Mouse (Mus musculus): ENCODE data around the gene Spdl1. TPM values are rescaled to one million over a fixed set of nuclear protein-coding genes. Genes with fewer than 3 reads are reported as not detected.
A peak's percentile ranks its signal among the peaks of the same experiment; 100 is the strongest.
"Not testable (repeated sequence)": the region's sequence is repeated elsewhere in the genome, so short reads cannot be mapped to it uniquely, and the experiment has no call there.

Spdl1 gene
- polyA plus RNA-seq, 1 experiment from 2014 or later = 17.8 TPM

DNA sequence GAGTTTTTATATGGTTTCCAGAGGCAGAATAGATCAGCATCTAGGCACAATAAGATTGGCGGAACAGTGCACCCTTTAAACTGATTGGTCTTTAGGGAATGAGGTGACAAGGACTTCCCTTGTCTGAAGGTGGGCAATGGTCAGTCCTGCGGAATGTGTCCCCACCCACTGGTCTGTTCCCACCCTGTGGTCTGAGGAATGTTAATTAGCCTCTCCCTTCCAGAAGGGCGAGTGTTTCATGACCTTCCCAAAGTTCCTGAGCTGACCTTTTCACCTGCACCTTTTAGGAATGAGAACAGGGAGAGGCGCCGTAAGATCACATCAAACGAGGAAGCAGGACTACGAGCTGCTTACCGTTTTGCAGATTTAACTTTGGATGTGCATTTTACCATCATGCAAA lies 35.4 kb downstream of the Spdl1 start:
- H3K9ac ChIP-seq; H3K9me3 ChIP-seq; ATAC-seq (ENCODE audit: insufficient read depth, low FRiP score, low read depth); H3K27ac ChIP-seq; H3K27me3 ChIP-seq (replicated peaks); H3K36me3 ChIP-seq; H3K4me2 ChIP-seq; H3K4me1 ChIP-seq; H3K4me3 ChIP-seq (replicated peaks): not testable (repeated sequence)
- WGBS = 42% methylated on average over 8 of the region's 8 CpGs

DNA sequence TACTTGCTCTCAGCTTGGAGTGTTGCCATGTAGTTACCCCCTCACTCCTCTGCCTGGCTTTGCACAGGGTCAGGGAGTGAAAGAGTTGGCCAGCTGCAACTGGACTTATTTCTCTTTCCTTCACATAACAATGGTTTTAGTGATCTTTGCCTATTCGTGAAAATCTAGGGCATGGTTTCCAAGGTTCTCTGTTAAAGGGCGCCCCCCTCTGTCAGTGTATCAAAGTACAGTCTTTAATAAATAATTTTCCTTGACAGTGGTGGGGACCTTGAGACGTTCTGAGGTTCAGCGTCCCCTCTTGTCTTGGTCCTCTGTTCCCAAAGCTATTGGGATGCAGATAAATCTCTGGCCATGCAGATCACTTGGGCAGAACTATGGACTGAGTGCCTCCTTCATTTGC lies 37.3 kb downstream of the Spdl1 start:
- H3K4me1 ChIP-seq = no peaks in the 10 kb centered on the region
- no peaks in the 10 kb centered on the region for H3K36me3 ChIP-seq
- H3K27me3 ChIP-seq (replicated peaks) = no peaks in the 10 kb centered on the region
- H3K9ac ChIP-seq = no peak overlapping the region
- ATAC-seq (ENCODE audit: insufficient read depth, low FRiP score, low read depth) = no peak
- no peak overlapping the region for H3K27ac ChIP-seq
- H3K9me3 ChIP-seq = no peaks in the 10 kb centered on the region
- WGBS = 27% methylated on average over 4 of the region's 4 CpGs
- no peak overlapping the region for H3K4me2 ChIP-seq
- H3K4me3 ChIP-seq (replicated peaks) = no peak overlapping the region

DNA sequence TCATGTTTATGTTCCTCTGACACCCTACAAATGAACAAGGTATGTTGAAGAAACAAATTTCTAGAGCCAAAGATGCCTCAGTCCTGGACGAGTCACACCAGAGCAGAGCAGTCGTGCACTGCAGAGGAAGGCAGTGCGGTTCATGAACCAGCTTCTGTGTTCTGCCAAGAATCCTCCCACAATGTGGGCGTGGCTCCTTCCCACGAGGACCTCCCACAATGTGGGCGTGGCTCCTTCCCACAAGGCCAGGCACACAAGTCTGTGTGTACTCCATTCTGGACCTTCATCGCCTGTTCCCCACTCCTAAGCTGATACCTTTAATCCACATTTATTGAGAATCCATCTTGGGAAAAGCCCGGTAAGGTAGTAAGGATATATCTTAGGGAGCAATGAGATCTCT lies 41.6 kb downstream of the Spdl1 start:
- ATAC-seq (ENCODE audit: insufficient read depth, low FRiP score, low read depth) = no peak
- Histone ChIP-seq H3K9ac (no peak overlapping the region), H3K27ac (no peak overlapping the region), H3K4me1 (no peaks in the 10 kb centered on the region), H3K36me3 (no peaks in the 10 kb centered on the region), H3K4me2 (no peak overlapping the region), H3K9me3 (no peaks in the 10 kb centered on the region), H3K27me3 (replicated peaks) (no peaks in the 10 kb centered on the region), H3K4me3 (replicated peaks) (no peak overlapping the region)
- WGBS = 53% methylated on average over 8 of the region's 8 CpGs

DNA sequence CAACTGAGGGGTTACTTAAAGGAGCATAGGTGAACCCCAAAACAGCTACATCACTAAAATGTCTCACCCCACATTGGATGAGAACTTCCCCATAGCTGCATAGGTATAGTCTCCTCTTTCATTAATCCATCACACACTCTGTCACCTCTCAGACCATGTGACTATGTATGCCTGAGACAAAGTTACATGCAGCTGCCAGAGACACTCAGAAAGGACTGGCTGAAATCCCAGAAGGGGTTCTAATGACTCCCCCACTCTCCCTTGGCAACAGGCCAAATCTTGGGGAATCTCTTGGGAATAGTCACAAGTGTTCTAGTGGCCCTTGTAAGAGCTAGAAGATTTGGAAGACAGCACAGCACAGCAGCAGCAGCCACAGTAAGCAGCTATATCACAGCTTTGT lies 48.6 kb downstream of the Spdl1 start:
- no peak overlapping the region for H3K4me3 ChIP-seq (replicated peaks)
- no peaks in the 10 kb centered on the region for H3K36me3 ChIP-seq
- no peaks in the 10 kb centered on the region for H3K27me3 ChIP-seq (replicated peaks)
- H3K9me3 ChIP-seq = no peaks in the 10 kb centered on the region
- H3K27ac ChIP-seq = no peak overlapping the region
- H3K9ac ChIP-seq = no peak overlapping the region
- ATAC-seq (ENCODE audit: insufficient read depth, low FRiP score, low read depth) = no peak
- no peaks in the 10 kb centered on the region for H3K4me1 ChIP-seq
- H3K4me2 ChIP-seq = no peak overlapping the region

DNA sequence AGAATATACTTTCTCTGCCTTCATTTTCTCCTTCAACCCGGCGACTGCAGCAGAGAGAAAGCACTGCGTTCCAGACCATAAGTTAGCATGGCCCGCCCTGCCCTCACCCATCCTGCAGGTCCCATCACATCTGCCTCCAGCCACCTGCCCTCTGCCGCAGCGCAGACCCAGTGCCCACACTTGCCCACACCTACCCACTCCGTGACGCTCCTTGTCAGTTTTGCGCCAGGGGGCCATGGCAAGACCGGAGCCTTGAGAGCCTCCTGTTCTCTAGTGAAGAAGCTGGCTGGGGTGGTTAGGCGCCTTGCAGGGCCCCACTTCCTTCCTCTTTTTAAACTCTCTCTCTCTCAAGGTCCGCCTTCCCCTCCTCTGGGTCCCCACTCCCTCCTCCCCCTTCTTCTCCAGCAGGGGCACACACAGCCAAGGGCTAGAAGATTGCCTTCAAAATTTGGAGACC lies 49.8 kb downstream of the Spdl1 start, which contains the start of gene Dock2:
Gene Dock2, minus strand, starts transcription at position 306 of the 457 bp plus-strand sequence.
- Histone ChIP-seq H3K27me3 (replicated peaks) (no peaks in the 10 kb centered on the region), H3K9ac (no peak within 1 kb of the TSS; the same call in 1 of the 2 replicates), H3K4me3 (replicated peaks) (peak within 1 kb of the TSS; percentile 12; the same call in 1 of the 2 replicates), H3K4me1 (no peaks in the 10 kb centered on the region), H3K9me3 (no peaks in the 10 kb centered on the region), H3K4me2 (no peak within 1 kb of the TSS), H3K36me3 (no peaks in the 10 kb centered on the region), H3K27ac (no peak within 1 kb of the TSS)
- no peak for ATAC-seq (ENCODE audit: insufficient read depth, low FRiP score, low read depth)
- WGBS = 72% methylated on average over 12 of the region's 12 CpGs

DNA sequence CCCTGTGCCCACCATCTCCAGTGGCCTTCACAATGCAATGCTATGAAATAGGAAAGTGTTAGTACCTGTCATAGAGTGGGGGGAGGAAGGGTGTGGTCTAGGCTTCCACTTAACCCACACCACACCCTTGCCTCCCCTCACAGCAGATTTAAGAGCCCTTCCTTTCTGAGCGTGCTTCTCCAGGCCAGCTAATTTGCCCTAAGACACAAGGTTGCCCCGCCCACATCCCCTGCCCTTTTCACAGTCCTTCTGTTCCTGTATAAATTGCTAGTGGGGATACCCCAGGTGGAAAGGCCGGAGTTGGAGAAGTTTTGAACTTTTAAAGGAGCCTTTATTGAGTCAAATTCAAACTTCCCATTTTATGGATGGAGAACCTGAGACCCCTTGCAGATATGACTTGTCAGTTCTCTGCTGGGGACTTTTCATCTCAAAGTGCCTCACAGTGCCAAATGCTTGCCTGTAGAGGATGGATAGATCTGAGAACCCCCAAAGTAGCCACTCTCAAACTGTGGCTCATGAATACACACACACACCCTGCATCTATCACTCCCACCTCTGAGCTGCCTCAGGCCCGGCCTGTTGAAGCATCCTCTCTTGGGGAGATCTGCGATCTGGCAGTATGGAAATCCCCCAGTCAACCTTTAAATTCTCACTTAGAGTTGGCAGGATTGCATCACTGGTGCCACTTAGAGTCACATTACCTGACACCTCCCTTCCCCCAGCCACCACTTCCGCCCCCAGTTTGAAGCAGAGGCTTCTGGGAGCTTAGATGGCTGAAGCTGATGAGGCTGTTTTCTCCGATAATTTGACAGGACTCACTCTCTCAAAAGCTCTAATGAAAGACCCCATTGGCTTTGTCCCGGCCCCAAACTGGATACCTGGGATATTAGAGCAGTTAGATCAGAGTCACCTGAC lies 50.7 kb downstream of the Spdl1 start:
- no peak for ATAC-seq (ENCODE audit: insufficient read depth, low FRiP score, low read depth)
- Histone ChIP-seq H3K36me3 (no peaks in the 10 kb centered on the region), H3K9ac (no peak overlapping the region; the same call in 1 of the 2 replicates), H3K4me3 (replicated peaks) (peak overlapping the region; percentile 12; the same call in 1 of the 2 replicates), H3K4me2 (no peak overlapping the region), H3K4me1 (no peaks in the 10 kb centered on the region), H3K27me3 (replicated peaks) (no peaks in the 10 kb centered on the region), H3K9me3 (no peaks in the 10 kb centered on the region), H3K27ac (no peak overlapping the region)
- 68% methylated on average over 8 of the region's 8 CpGs for whole genome bisulfite sequencing

DNA sequence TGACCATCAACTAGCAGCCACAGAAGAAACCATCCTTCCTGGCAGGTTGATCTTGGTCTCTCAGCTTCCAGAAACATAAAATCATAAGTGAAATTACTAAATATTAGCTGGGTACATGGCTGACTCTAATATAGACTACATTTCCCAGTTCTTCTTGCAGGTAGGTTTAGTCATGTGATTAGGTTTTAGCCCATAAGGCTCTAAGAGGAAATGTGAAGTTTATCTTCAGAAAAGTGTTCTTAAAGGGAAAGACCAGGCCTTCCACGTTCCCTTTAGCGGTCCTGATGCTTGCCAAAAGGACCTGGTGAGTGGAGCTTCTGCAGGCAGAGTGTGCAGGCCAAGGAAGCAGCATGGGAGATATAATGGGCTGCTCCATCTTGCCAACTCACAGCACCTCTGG lies 52.7 kb downstream of the Spdl1 start:
- Histone ChIP-seq H3K4me2 (no peak overlapping the region), H3K27me3 (replicated peaks) (no peaks in the 10 kb centered on the region), H3K36me3 (no peaks in the 10 kb centered on the region), H3K9me3 (no peaks in the 10 kb centered on the region), H3K4me3 (replicated peaks) (no peak overlapping the region), H3K4me1 (no peaks in the 10 kb centered on the region), H3K27ac (no peak overlapping the region), H3K9ac (no peak overlapping the region)
- 77% methylated on average over 2 of the region's 2 CpGs for WGBS
- no peak for ATAC-seq (ENCODE audit: insufficient read depth, low FRiP score, low read depth)

DNA sequence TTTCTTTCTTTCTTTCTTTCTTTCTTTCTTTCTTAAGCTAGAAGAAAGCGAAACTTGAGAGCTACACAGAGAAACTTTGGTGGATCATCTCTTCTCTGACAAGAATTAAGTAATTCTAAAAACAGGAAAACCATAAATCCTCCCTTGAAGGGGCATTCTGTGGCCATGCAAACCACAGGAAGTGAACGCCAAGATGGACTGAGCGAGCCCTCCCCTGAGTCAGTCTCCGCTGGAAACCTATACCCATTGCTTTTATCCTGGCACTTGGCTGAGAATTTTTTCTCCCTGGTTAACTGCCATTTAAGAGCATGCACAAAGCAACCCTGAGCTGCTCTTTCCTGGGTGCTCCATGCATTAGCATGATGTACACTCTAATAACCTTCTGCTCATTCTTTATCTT lies 53.5 kb downstream of the Spdl1 start:
- Histone ChIP-seq H3K4me1 (no peaks in the 10 kb centered on the region), H3K27ac (no peak overlapping the region), H3K4me3 (replicated peaks) (no peak overlapping the region), H3K9ac (no peak overlapping the region), H3K36me3 (no peaks in the 10 kb centered on the region), H3K4me2 (no peak overlapping the region), H3K27me3 (replicated peaks) (no peaks in the 10 kb centered on the region), H3K9me3 (no peaks in the 10 kb centered on the region)
- ATAC-seq (ENCODE audit: insufficient read depth, low FRiP score, low read depth) = no peak
- 71% methylated on average over 4 of the region's 4 CpGs for WGBS

DNA sequence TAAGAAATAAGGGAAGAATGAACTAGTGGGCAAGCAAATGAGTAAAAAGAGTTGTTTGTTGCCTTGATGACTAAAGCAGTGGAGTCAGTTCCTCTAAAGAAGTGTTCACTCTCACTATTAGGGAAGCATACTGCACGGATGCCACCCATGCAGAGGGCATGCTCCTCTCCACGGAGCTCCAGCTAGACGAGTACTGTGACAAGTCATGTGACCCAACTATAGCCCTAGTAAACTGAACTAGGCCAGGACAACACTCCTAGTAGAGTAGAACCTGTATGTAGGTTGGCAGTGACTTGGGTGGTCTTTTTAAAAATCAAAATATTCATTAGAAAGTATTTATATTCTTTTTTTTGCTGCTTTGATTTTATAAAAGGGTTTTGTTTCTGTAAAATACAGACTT lies 55.1 kb downstream of the Spdl1 start:
- Histone ChIP-seq H3K9ac (no peak overlapping the region), H3K27me3 (replicated peaks) (no peaks in the 10 kb centered on the region), H3K4me1 (no peaks in the 10 kb centered on the region), H3K4me3 (replicated peaks) (no peak overlapping the region), H3K27ac (no peak overlapping the region), H3K4me2 (no peak overlapping the region), H3K36me3 (no peaks in the 10 kb centered on the region), H3K9me3 (no peaks in the 10 kb centered on the region)
- 79% methylated on average over 3 of the region's 3 CpGs for WGBS
- no peak for ATAC-seq (ENCODE audit: insufficient read depth, low FRiP score, low read depth)

DNA sequence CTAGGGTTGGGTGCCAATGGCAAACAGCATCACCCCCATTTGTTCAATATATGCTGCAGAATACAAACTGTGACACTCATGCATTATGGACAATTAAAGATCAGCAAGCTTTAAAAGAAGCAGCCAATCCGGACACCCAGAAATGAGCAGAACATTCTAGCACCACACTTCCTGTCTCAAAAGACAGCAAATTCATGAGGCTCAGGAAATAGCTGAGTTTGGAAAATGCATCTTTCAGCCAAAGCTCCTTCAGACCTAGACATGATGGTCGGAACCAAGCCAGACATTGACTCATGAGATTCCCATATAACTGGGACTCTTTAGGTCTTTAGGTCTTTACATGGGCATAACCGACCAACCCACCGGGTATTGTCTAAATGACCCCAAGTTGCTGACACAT lies 55.9 kb downstream of the Spdl1 start:
- no peaks in the 10 kb centered on the region for H3K27me3 ChIP-seq (replicated peaks)

DNA sequence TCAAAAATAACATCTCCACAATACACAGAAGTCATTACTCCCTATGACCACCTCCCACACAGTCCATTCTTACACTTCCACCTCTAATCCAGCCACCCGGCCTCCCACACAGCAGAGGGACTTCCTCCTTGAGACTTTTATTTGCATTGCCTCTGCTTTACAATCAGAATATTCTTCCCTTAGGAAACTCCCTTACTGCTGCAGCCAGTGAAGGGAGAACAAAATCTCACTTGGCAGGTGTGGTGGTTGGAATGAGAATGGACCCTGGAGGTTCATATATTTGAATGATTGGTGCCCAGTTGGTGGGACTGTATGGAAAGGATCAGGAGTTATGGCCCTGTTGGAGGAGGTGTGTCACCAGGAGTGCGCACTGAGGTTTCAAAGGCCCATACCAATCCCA lies 57.4 kb downstream of the Spdl1 start:
- H3K4me2 ChIP-seq = no peak overlapping the region
- no peaks in the 10 kb centered on the region; the same call in 1 of the 2 replicates for H3K4me1 ChIP-seq
- 71% methylated on average over 2 of the region's 2 CpGs for WGBS
- no peak overlapping the region for H3K27ac ChIP-seq
- H3K27me3 ChIP-seq (replicated peaks) = no peaks in the 10 kb centered on the region
- no peak for ATAC-seq (ENCODE audit: insufficient read depth, low FRiP score, low read depth)
- no peak overlapping the region for H3K4me3 ChIP-seq (replicated peaks)
- H3K36me3 ChIP-seq = no peaks in the 10 kb centered on the region
- H3K9ac ChIP-seq = no peak overlapping the region
- H3K9me3 ChIP-seq = no peaks in the 10 kb centered on the region

More for the DNA sequence above, 55.9 kb downstream of the Spdl1 start:
- Histone ChIP-seq H3K36me3 (no peaks in the 10 kb centered on the region), H3K4me2 (no peak overlapping the region), H3K9ac (no peak overlapping the region), H3K9me3 (no peaks in the 10 kb centered on the region), H3K4me1 (no peaks in the 10 kb centered on the region), H3K4me3 (replicated peaks) (no peak overlapping the region), H3K27ac (no peak overlapping the region)
- WGBS = 88% methylated on average over 4 of the region's 4 CpGs
- no peak for ATAC-seq (ENCODE audit: insufficient read depth, low FRiP score, low read depth)

DNA sequence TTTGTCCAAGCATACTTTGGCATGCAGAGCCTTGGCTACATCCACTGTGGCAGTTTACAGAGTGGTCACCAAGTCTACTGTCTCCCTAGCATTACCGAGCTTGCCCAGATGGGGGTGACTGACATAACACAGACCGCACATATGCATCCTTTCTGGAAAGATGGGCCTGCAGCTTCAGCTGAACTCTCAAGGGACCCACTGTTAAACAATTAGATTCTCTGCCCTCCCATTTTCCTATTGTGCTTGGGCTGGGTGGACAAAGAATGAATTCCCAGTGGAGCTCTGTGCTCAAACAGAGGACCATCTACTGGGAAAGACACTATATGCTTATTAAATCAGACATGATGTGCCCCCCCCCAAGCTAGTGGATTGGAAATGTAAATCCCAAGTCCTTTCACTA lies 58.8 kb downstream of the Spdl1 start:
- ATAC-seq (ENCODE audit: insufficient read depth, low FRiP score, low read depth) = no peak
- 67% methylated on average over 2 of the region's 2 CpGs for WGBS
- no peaks in the 10 kb centered on the region for H3K27me3 ChIP-seq (replicated peaks)
- H3K4me3 ChIP-seq (replicated peaks) = no peak overlapping the region
- H3K36me3 ChIP-seq = no peaks in the 10 kb centered on the region
- no peaks in the 10 kb centered on the region for H3K9me3 ChIP-seq
- no peak overlapping the region for H3K4me2 ChIP-seq
- no peaks in the 10 kb centered on the region; the same call in 1 of the 2 replicates for H3K4me1 ChIP-seq
- H3K27ac ChIP-seq = no peak overlapping the region
- H3K9ac ChIP-seq = no peak overlapping the region

All from stomach, embryonic 15.5 days (tissue).